Mouse (Mus musculus) heart, postnatal 0 days (tissue): ENCODE data around the gene Mrgprf. TPM values are rescaled to one million over a fixed set of nuclear protein-coding genes. Genes with fewer than 3 reads are reported as not detected.

Source experiments
- ATAC-seq: fragments of 200-750 bp; cut with Nextera tagmentation; 2 replicates; pipeline ENCODE4 v1.8.0; 2017; ENCODE audit warnings: low read depth, moderate number of reproducible peaks, moderate library complexity; ENCODE audit not compliant: insufficient read depth
- DNase-seq: peaks from one replicate; pipeline ENCODE4 v3.0.0-alpha.2; 2016; ENCODE audit warnings: low spot score
- H3K27ac ChIP-seq: fragments of 300-500 bp; sonication (generic); 2 replicates; pipeline ENCODE4 v1.5.1; 2014; ENCODE audit warnings: low read depth, mild to moderate bottlenecking
- H3K27me3 ChIP-seq: fragments of 300-500 bp; sonication (generic); 2 replicates; pipeline ENCODE4 v1.6.1; 2014; ENCODE audit warnings: low read length, mixed read lengths; ENCODE audit not compliant: control insufficient read depth, insufficient read depth
- H3K36me3 ChIP-seq: fragments of 300-500 bp; sonication (generic); replicated peaks from 2 replicates; pipeline ENCODE4 v1.6.1; 2014; ENCODE audit warnings: low read length, mixed read lengths; ENCODE audit not compliant: control insufficient read depth, insufficient read depth
- H3K4me1 ChIP-seq: fragments of 300-500 bp; sonication (generic); 2 replicates; pipeline ENCODE4 v1.6.1; 2014; ENCODE audit warnings: antibody characterized with exemption; ENCODE audit not compliant: control insufficient read depth, insufficient read depth
- H3K4me2 ChIP-seq: fragments of 300-500 bp; sonication (generic); 2 replicates; pipeline ENCODE4 v1.6.1; 2014; ENCODE audit warnings: low read depth, mild to moderate bottlenecking, low read length, moderate library complexity
- H3K4me3 ChIP-seq: fragments of 300-500 bp; sonication (generic); 2 replicates; pipeline ENCODE4 v1.5.1; 2014; ENCODE audit warnings: low read depth, low read length
- H3K9ac ChIP-seq: fragments of 300-500 bp; sonication (generic); replicated peaks from 2 replicates; pipeline ENCODE4 v1.6.1; 2014; ENCODE audit warnings: low read depth, low read length, mixed read lengths
- H3K9me3 ChIP-seq: fragments of 300-500 bp; sonication (generic); replicated peaks from 2 replicates; pipeline ENCODE4 v1.6.1; 2016; ENCODE audit warnings: low read length; ENCODE audit not compliant: control insufficient read depth
- CTCF ChIP-seq: IDR thresholded peaks from 2 replicates; pipeline ENCODE4 v1.5.1; 2016; ENCODE audit warnings: antibody characterized with exemption, control low read depth, low read depth
- EP300 ChIP-seq: IDR thresholded peaks from 2 replicates; pipeline ENCODE4 v1.6.1; 2016; ENCODE audit warnings: antibody characterized with exemption, low read depth
- WGBS: fragments of 180-500 bp; shearing (Covaris S2); extraction: QIAGEN DNeasy Blood & Tissue Kit; methylation state at CpG from one replicate; pipeline ENCODE4 v1.1.7; 2014; 5-methylcytosine and 5-hydroxymethylcytosine counted together
- polyA plus RNA-seq: library from polyadenylated mRNA; unstranded; fragments of >200 nt; fragmentation: Nextera tagmentation; extraction: Ambion mirVana; gene quantifications from 2 replicates; pipeline ENCODE4 v1.2.1, GENCODE M21; 2015
- total RNA-seq: library from RNA; depleted of rRNA; stranded (reverse); fragments of >200 nt; gene quantifications from 2 replicates; pipeline ENCODE4 v1.2.3, GENCODE M21; 2014; ENCODE audit warnings: low replicate concordance

Mrgprf gene
- total and polyA plus RNA-seq, 2 experiments from 2014 or later, result 1.4 to 4.2 TPM

DNA sequence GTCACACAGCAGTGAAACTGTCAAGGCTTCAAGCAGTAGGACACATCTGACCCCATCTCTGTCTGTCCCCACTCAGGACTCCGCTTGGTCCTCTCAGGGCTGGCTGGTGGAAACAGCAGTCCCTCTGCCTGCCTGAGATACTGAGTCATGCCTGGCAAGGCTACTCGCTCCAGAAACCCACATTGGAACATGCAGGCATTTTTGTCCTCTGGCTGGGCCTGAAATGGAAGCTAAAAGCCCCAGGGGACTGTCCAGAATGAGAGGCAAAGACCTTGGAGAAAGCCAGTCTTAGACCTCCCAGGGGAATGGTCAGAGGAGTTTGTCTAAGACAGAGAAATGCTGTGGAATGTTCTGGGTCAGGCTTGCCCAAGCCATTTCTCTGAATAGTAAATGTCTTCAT is 34.6 kb upstream of the Mrgprf start:
- WGBS, result 67% methylated on average over 2 of the region's 2 CpGs
- Histone ChIP-seq H3K36me3 (peaks cover 31% of the 10 kb centered on the region), H3K4me3 (no peak overlapping the region), H3K9me3 (no peaks in the 10 kb centered on the region), H3K27me3 (no peaks in the 10 kb centered on the region), H3K27ac (peak overlapping the region; percentile 26; the same call in 1 of the 2 replicates), H3K4me1 (no peaks in the 10 kb centered on the region), H3K9ac (no peak overlapping the region), H3K4me2 (no peak overlapping the region)
- ATAC-seq, result no peak; the same call in 1 of the 2 replicates
- no peak for DNase-seq
- TF ChIP-seq EP300 (no peak), CTCF (no peak)

DNA sequence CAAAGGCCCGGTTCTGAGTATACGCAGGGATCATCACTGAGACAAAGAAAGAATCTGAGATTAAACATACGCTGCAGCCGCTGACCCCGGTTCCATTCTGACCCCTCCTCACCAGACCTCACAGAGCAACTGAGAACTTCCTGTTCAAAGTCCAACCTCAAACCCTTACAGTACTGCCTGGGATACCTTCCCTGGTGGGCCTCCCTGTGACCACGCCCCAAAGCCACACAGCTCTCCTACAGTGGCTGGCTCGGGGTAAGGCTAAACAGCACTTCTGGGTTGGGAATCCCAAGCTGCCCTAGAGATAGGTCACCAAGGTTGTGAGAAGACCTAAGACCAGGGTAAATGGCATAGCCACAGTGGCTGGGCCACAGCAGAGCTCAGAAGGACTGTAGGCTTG is 31.7 kb upstream of the Mrgprf start:
- no peak overlapping the region for H3K27ac ChIP-seq
- no peak overlapping the region for H3K9ac ChIP-seq
- no peak overlapping the region for H3K4me3 ChIP-seq
- ATAC-seq, result no peak
- no peak overlapping the region for H3K4me2 ChIP-seq
- H3K4me1 ChIP-seq, result no peaks in the 10 kb centered on the region
- DNase-seq, result no peak
- 89% methylated on average over 7 of the region's 7 CpGs for whole genome bisulfite sequencing
- no peaks in the 10 kb centered on the region for H3K9me3 ChIP-seq
- peaks cover 39% of the 10 kb centered on the region for H3K36me3 ChIP-seq
- TF ChIP-seq EP300 (no peak), CTCF (no peak)
- no peaks in the 10 kb centered on the region for H3K27me3 ChIP-seq

DNA sequence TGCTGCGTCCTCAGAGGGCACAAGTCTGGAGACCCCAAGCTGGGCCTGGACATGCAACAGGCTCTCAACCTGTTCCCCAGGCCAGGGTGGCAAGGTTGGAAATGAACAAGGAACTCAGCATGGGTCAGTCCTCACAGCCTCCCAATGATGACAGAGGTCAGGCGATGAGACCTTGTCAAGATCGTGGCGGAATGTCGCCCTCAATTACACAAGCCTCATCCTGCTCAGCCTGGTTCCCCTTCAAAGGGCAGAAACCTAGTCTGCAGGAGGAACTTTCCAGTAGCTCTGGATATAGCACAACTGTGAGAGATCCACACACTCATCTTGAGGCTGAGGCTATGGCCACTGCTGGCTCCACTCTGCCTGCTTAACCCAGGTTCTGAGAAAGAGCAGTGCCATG is 29.7 kb upstream of the Mrgprf start:
- Histone ChIP-seq H3K4me3 (no peak overlapping the region), H3K4me1 (no peaks in the 10 kb centered on the region), H3K4me2 (no peak overlapping the region), H3K27ac (no peak overlapping the region), H3K9me3 (no peaks in the 10 kb centered on the region), H3K27me3 (no peaks in the 10 kb centered on the region), H3K9ac (no peak overlapping the region), H3K36me3 (peaks cover 54% of the 10 kb centered on the region)
- no peak for ATAC-seq
- no peak for DNase-seq
- 81% methylated on average over 5 of the region's 5 CpGs for WGBS
- TF ChIP-seq EP300 (no peak), CTCF (no peak)

DNA sequence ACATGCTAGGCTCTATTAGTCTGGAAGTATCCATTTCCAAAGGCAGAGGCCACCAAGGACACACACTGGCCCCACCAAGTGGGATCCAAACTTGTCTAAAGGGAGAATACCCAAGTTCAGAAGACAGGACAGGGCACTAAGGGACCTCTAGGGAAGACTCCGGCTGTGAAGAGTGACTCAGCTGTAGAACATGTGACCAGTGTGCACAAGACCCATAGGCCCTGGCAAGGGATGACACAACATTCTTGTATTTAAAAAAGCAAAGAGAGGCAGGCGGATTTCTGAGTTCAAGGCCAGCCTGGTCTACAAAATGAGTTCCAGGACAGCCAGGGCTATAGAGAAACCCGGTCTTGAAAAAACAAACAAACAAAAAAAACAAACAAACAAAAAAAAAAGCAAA is 25.1 kb upstream of the Mrgprf start:
- no peaks in the 10 kb centered on the region for H3K9me3 ChIP-seq
- no peaks in the 10 kb centered on the region for H3K27me3 ChIP-seq
- no peak overlapping the region for H3K27ac ChIP-seq
- H3K4me1 ChIP-seq, result no peaks in the 10 kb centered on the region
- WGBS, result 75% methylated on average over 3 of the region's 3 CpGs
- no peak for DNase-seq
- peaks cover 72% of the 10 kb centered on the region for H3K36me3 ChIP-seq
- H3K9ac ChIP-seq, result no peak overlapping the region
- no peak for ATAC-seq
- no peak overlapping the region for H3K4me2 ChIP-seq
- TF ChIP-seq CTCF (no peak), EP300 (no peak)
- no peak overlapping the region for H3K4me3 ChIP-seq

DNA sequence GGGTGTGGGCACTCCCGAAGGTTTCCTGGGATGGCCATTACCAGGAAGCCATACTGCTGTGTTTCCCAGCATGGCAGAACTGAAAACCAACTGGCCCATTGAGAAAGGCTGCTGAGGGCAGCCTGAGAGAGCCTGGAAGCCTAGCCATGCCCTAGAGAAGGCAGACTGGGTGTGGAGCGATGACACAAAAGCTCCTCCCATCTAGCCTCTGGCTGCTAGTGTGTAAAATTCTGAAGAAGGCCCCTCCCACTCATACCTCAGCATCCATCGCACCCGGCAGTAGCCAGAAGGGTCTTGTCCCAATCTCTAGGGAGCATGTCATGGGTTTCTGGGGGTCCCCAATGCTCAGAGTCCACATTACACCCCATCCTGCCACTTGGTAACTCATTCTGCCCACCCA is 19.2 kb upstream of the Mrgprf start:
- no peak for DNase-seq
- no peak overlapping the region for H3K4me2 ChIP-seq
- TF ChIP-seq CTCF, result no peak
- TF ChIP-seq EP300, result no peak
- no peak overlapping the region for H3K27ac ChIP-seq
- H3K27me3 ChIP-seq, result no peaks in the 10 kb centered on the region
- 86% methylated on average over 4 of the region's 4 CpGs for WGBS
- no peak overlapping the region for H3K9ac ChIP-seq
- ATAC-seq, result no peak
- no peaks in the 10 kb centered on the region for H3K9me3 ChIP-seq
- H3K4me3 ChIP-seq, result no peak overlapping the region
- H3K36me3 ChIP-seq, result peaks cover 37% of the 10 kb centered on the region
- peaks cover 10% of the 10 kb centered on the region for H3K4me1 ChIP-seq

DNA sequence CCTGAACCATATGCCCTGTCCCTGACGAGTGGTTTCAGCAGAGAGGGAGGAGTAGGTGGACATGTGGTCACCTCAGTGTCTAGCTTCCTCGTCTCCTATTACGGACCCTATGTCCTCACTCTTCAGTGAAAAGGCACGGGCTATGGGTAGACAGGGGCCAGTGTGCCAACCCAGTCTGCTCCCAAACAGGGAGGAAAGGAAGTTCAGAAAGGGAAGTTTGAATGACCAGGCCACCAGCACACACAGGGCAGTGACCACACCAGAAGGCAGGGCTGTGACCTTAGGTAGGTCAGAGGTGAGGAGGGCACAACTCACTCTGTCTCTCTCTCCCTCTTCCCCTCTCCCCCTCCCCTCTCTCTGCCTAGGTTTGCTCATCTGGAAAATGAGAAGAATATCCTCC is 17.6 kb upstream of the Mrgprf start:
- Histone ChIP-seq H3K4me1 (peaks cover 10% of the 10 kb centered on the region), H3K9ac (peak overlapping the region; percentile 60), H3K4me2 (peak overlapping the region; percentile 85), H3K27ac (peak overlapping the region; percentile 62), H3K9me3 (no peaks in the 10 kb centered on the region), H3K36me3 (peaks cover 22% of the 10 kb centered on the region), H3K4me3 (peak overlapping the region; percentile 70), H3K27me3 (no peaks in the 10 kb centered on the region)
- WGBS, result 39% methylated on average over 4 of the region's 4 CpGs
- DNase-seq (no peak), ATAC-seq (no peak)
- TF ChIP-seq EP300, result no peak
- TF ChIP-seq CTCF, result no peak
